Mouse (Mus musculus): ENCODE data around the gene Gramd1a.
A peak's percentile ranks its signal among the peaks of the same experiment; 100 is the strongest.

Gramd1a gene

GRCm38 (mm10) chr7:31151301-31152241 is 4.1 kb downstream of the Gramd1a start:
- peak; percentile 86 for DNase-seq (ENCODE audit: low read depth, low spot score)

- DNase-seq (ENCODE audit: low read depth, low spot score), result peak; percentile 83
Observed at GRCm38 (mm10) chr7:31150566-31151300, 5.0 kb downstream of the Gramd1a start.

- peak; percentile 81 for DNase-seq (ENCODE audit: low read depth, low spot score)
Observed at GRCm38 (mm10) chr7:31149751-31150565, 5.7 kb downstream of the Gramd1a start.

- no peak for DNase-seq (ENCODE audit: low read depth, low spot score)
Observed at GRCm38 (mm10) chr7:31149271-31149670, 6.4 kb downstream of the Gramd1a start.

- peak; percentile 61 for DNase-seq (ENCODE audit: low read depth, low spot score)
Observed at GRCm38 (mm10) chr7:31148756-31149155, 6.9 kb downstream of the Gramd1a start.

- peak; percentile 85 for DNase-seq (ENCODE audit: low read depth, low spot score)
Observed at GRCm38 (mm10) chr7:31148086-31148485, 7.6 kb downstream of the Gramd1a start.

- no peak for DNase-seq (ENCODE audit: low read depth, low spot score)
Observed at GRCm38 (mm10) chr7:31145596-31146160, 10.0 kb downstream of the Gramd1a start.

GRCm38 (mm10) chr7:31144886-31145285 is 10.8 kb downstream of the Gramd1a start:
- peak; percentile 70 for DNase-seq (ENCODE audit: low read depth, low spot score)

GRCm38 (mm10) chr7:31140941-31141340 is 14.8 kb downstream of the Gramd1a start:
- DNase-seq (ENCODE audit: low read depth, low spot score), result no peak

GRCm38 (mm10) chr7:31140302-31140701 is 15.4 kb downstream of the Gramd1a start:
- no peak for DNase-seq (ENCODE audit: low read depth, low spot score)

GRCm38 (mm10) chr7:31139765-31140164 is 15.9 kb downstream of the Gramd1a start:
- peak; percentile 79 for DNase-seq (ENCODE audit: low read depth, low spot score)

- no peak for DNase-seq (ENCODE audit: low read depth, low spot score)
Observed at GRCm38 (mm10) chr7:31135717-31136116, 20.0 kb downstream of the Gramd1a start.

GRCm38 (mm10) chr7:31131866-31132265 is 23.8 kb downstream of the Gramd1a start:
- no peak for DNase-seq (ENCODE audit: low read depth, low spot score)

GRCm38 (mm10) chr7:31130841-31131240 is 24.9 kb downstream of the Gramd1a start:
- DNase-seq (ENCODE audit: low read depth, low spot score), result peak; percentile 82

GRCm38 (mm10) chr7:31130197-31130596 is 25.5 kb downstream of the Gramd1a start:
- no peak for DNase-seq (ENCODE audit: low read depth, low spot score)

GRCm38 (mm10) chr7:31128157-31128705 is 27.5 kb downstream of the Gramd1a start:
- DNase-seq (ENCODE audit: low read depth, low spot score), result no peak

- peak; percentile 69 for DNase-seq (ENCODE audit: low read depth, low spot score)
Observed at GRCm38 (mm10) chr7:31126851-31127724, 28.6 kb downstream of the Gramd1a start, which contains the start of gene Scn1b. TSS of gene Scn1b (minus strand) at chr7:31127003.

GRCm38 (mm10) chr7:31126211-31126751 is 29.4 kb downstream of the Gramd1a start:
- no peak for DNase-seq (ENCODE audit: low read depth, low spot score)

GRCm38 (mm10) chr7:31125116-31125515 is 30.6 kb downstream of the Gramd1a start:
- DNase-seq (ENCODE audit: low read depth, low spot score), result no peak

- no peak for DNase-seq (ENCODE audit: low read depth, low spot score)
Observed at GRCm38 (mm10) chr7:31124381-31124780, 31.3 kb downstream of the Gramd1a start.
